Mouse (Mus musculus): ENCODE results near the gene Ptcra.
"Not testable (repeated sequence)": the region's sequence is repeated elsewhere in the genome, so short reads cannot be mapped to it uniquely, and the experiment has no call there.

The Ptcra gene

DNA sequence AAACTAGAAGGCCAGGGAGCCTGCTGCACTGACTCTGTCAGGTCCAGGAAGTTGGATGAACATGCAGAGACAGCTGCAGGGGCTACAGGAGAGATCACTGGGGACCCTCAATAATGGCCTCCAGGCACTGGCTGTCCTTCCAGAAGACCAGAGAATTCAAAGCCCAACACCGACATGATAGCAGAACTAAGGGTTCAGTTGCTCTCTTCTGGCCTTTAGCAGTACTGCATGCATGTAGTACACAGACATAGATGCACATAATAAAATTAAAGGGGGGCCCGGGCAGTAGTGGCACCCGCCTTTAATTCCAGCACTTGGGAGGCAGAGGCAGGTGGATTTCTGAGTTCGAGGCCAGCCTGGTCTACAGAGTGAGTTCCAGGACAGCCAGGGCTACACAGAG lies 7.5 kb upstream of the Ptcra start:
- no peak for DNase-seq

DNA sequence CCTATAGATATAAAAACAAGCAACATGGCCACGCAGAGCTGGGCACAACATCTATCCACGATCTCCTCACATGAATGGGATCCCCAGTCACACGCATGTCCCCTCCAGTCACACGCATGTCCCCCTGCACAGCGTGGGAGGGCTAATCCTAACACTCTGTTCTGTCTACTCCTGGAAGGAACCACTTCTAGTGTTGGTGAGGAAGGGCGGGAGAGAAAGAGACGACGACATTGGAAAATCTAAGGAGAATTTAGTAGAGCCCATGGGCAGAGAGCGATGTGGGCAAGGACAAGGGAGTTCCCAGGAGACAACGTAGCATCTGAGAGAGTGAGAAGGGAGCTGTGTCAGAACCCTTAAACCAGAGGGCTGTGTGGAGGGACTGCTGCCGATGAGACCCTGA lies 7.0 kb upstream of the Ptcra start:
- DNase-seq = no peak

- DNase-seq = no peak
Measured at GRCm38 (mm10) chr17:46767868-46768267, 4.4 kb upstream of the Ptcra start.

DNA sequence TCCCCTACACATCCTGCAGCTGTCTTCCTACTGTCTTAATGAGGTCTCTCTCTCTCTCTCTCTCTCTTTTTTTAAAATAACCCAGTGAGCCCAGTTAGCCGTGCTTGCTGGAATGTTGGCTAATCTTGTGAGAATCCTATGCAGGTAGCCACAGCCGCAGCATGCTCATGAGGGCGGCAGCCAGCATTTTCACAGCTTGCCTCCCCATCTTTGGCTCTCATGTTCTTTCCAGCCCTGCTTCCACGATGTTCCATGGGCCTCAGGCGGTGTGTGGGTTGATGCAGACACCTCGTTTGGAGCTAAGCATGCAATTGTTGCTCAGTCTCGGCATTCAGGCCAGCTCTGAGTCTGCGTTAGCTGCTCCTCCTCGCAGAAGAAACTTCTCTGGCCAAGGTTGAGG lies 1.4 kb upstream of the Ptcra start:
- DNase-seq = not testable (repeated sequence)

DNA sequence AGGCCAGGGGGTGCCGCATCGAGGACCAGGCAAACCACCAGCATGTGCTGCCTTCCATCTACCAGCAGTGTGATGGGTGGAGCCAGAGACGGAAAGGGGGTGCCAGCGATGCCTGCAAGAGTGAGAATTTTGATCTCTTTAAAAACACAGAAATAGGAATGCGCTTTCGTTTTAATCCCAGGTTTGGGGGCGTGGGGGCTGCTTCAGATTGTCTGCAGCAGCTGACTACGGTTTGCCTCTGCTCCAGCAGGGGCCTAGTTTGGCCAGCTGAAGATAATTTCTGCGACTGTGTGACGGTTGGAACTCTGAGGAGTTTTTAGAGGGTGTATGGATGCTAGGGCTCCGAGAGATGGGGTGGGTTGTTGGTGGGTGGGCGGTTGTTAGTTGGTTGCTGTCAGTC lies 4.8 kb downstream of the Ptcra start:
- no peak for DNase-seq

DNA sequence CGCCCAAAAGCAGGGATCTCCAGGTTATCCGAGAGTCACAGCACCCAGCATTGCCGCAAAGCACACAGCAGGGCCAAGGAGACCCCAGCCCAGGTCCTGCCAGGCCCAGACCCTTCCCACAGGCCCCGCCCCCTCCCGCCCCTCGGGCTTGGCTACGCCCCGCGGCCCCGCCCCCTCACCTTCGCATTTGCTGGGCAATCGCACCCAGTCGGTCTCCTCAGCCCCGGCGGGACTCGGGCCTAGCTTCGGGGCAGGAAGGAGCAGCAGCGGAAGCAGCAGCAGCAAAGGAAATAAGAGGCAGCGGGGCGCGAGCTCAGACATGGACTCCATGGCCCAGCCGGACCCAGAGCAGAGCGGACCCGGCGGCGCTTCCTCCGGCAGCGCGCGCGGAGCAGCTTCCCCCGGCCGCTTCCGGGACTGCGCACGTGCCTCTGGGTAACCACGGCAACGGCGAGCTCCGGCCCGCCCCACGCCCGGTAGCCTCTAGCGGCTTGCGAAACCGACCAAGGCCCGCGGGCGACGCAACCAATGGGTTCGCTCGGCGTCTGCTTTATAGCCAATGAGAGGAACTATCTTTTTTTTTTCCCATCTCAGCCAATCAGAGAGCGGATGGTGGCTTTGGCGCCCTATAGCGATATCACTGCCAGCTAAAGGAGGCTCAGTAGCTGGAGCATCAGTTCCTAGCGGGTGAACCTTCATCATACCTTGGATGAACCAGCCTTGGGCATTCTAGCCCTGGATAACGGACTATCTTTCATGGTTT lies 11.5 kb downstream of the Ptcra start, which contains the start of gene Cnpy3:
TSS of gene Cnpy3 (minus strand) at position 421 of the 763 bp plus-strand sequence.
- DNase-seq = peak; percentile 98

- no peak for DNase-seq
Measured at GRCm38 (mm10) chr17:46751056-46751793, 12.3 kb downstream of the Ptcra start.

GRCm38 (mm10) chr17:46750580-46750979 lies 12.9 kb downstream of the Ptcra start:
- no peak for DNase-seq

DNA sequence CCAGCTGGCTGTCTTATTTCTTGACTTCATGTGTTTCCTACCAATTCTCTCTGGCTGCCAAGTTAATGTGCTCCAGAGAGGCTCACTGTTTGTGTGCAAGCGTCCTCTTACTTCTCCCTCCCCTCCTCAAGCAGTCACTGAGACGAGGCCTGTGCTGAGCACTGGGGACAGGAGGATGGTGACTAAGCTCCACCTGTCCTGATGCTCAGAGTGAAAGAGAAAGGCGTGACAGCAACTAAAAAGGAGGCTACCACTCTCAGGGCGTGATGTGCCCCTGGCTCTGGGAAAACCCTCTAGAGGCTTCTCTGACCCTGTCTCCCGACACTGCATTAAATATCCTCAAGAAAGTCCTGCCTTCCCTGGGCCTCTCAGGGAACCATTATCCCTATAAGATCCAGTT lies 14.2 kb downstream of the Ptcra start:
- no peak for DNase-seq

DNA sequence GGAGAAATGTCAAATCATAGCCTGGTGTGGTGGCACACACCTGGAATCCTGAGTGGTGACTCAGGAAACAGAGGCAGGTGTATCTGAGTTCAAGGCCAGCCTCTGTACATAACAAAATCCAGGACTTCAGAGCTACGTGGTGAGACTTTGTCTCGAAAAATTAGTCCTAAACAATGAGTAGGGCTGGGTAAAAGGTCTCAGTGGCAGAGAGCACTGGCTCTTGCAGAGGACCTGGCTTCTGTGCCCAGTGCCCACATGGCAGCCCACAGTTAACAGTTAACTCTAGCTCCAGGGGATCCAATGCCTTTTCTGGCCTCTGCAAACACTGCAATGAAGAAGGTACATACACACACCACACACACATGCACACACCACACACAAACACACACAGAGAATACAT lies 15.7 kb downstream of the Ptcra start:
- DNase-seq = no peak

- DNase-seq = no peak
Measured at GRCm38 (mm10) chr17:46747234-46747633, 16.3 kb downstream of the Ptcra start.

DNA sequence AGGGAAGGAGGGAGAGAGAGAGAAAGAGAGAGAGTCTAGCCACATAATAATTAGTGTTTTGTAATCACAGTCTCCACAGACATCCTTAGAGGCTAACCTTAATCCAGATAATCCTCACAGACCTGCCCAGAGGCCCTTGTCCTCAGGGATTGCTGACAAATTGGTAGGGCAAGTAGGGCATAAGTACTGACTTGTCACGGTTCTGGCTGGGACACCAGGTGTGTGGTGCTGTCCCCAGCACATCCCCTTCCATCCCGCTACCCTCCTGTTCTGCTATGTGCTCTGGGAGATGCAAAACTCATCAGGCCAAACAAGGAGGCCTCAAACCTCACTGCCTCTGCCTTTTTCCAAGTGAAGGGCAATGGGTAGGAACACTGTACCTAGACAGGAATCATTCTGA lies 18.0 kb downstream of the Ptcra start:
- no peak for DNase-seq

GRCm38 (mm10) chr17:46742986-46743385 lies 20.5 kb downstream of the Ptcra start:
- no peak for DNase-seq

- DNase-seq = no peak
Measured at GRCm38 (mm10) chr17:46741305-46741704, 22.2 kb downstream of the Ptcra start.

- no peak for DNase-seq
Measured at GRCm38 (mm10) chr17:46736160-46736559, 27.4 kb downstream of the Ptcra start.

GRCm38 (mm10) chr17:46735287-46735686 lies 28.2 kb downstream of the Ptcra start:
- DNase-seq = no peak

- no peak for DNase-seq
Measured at GRCm38 (mm10) chr17:46734055-46734454, 29.5 kb downstream of the Ptcra start.

DNA sequence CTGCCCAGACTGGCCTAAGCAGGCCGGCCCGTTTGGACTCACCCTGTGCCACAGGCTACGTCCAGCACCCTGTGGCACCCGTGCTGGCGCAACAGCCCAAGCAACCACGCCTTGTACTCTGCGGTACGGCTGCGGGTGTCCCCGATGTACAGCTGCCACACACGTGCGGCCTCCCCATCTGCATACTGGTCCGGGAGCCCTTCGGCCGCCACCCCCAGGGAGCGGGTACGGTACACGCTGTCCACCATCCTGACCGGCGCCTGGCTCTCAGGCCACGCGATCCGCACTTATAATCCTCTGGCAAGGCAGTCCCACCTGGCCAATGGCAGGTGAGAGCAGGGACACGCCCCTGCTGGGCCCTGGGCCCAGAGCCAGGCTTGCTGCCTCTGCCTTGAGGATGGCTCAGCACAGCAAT lies 34.6 kb downstream of the Ptcra start, which contains the start of gene Gnmt:
TSS of gene Gnmt (minus strand) at position 265 of the 415 bp plus-strand sequence.
- peak; percentile 85 for DNase-seq

- DNase-seq = no peak
Measured at GRCm38 (mm10) chr17:46728496-46728895, 35.0 kb downstream of the Ptcra start.

DNA sequence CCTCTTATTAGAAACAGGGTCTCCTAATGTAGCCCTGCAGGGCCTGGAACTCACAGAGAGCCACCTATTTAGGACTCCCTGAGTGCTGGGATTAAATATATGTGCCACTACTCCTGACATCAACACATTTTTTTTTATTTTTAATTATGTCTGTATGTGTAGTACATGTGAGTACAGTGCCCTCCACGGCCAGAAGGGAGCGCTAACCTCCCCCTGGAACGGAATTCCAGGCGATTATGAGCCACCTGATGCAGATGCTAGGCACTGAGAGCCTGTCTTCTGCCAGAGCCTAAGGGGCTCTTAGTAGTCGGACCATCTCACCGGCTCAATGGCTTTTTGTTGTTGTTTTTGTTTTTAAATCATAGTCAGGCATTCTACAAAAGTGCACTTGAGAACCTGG lies 35.5 kb downstream of the Ptcra start:
- no peak for DNase-seq

DNA sequence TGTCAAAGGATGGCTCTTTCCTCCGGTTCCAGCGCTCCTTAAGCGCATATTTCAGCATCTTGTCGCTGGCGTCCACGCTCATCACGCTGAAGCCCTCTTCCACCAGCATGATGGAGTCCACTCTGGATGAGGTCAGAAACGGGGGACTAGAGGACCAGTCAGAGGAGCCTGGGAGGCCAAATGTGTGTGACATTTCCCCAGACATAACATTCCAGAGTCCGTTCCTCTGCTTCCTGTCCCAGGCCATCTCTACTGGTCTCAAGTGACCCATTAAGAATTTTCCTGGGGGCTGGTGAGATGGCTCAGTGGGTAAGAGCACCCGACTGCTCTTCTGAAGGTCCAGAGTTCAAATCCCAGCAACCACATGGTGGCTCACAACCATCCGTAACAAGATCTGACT lies 36.2 kb downstream of the Ptcra start:
- no peak for DNase-seq

DNA sequence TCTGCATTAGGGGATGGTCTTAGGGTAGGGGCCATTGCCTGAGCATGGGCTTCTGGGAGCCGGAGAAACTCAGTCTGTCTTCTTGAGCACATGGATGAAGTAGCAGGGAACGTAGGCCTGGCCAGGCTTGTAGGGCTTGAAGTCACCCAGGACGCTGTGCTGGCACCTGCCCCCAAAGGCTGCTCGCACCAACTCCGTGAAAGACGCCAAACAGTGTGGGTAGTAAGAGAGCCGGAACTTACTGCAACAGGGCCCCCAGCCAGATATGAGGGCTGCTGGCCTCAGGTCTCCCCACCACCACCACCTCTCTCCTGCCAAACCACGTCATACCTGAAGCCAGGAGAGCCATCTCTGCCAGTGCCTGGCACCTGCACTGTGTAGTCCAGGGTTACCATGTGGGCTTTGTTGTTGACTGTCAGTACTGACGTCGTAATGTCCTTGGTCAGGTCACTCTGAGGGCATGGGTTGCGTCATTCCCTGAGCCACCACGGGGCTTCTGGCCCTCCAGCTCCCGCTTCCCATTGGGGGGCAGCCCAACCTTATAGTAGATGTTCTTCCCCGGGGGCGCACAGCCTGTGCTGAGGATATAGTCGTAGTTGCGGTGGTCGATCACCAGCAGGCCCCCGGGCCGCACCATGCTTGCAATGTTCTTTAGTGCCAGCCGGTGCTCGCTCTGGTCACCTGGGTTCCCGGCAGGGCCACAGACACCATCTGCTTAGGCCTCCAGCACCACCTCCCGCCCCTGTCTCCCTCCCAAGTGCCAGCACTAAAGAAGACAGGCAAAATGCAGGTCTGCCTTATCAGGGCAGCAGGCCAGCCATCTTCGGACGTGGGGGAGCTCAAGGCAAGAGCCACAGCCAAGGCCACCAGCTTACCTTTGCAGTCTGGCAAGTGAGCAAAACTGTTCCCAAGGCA lies 37.5 kb downstream of the Ptcra start:
- DNase-seq = peak; percentile 78

DNA sequence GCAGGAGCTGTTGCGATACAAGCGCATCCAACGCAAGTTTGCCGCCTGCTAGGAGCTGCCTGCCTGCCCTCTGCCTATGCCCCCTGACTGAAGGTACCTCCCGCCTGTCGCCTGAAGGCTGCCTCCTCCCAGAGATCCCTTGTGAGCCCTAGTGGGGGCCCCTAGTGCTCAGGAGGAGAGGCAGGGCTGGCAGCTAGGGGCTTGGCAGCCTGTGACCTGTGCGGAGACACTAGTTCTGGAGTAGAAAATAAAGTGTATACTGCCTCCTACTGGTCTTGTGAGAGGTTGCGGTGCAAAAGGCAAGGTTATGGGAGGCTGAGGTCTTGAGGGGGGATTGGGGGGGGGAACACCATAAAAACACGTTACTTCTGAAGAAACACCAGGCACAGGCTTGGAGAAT lies 38.2 kb downstream of the Ptcra start:
- no peak for DNase-seq

All from cerebellum, adult 11 months (tissue).